Mouse (Mus musculus): ENCODE results near the gene Pom121. TPM values are rescaled to one million over a fixed set of nuclear protein-coding genes. Genes with fewer than 3 reads are reported as not detected.
"Not testable (repeated sequence)": the region's sequence is repeated elsewhere in the genome, so short reads cannot be mapped to it uniquely, and the experiment has no call there.

The Pom121 gene
- polyA plus RNA-seq, 2 experiments = 5.4 to 7.6 TPM

- ATAC-seq (ENCODE audit: insufficient read depth) = no peak
- Histone ChIP-seq H3K4me2 (ENCODE audit: low read depth) (no peak overlapping the region; the same call in 1 of the 2 replicates), H3K36me3 (replicated peaks; ENCODE audit: control insufficient read depth, insufficient read depth, low read depth) (peaks cover 21% of the 10 kb centered on the region), H3K4me1 (replicated peaks; ENCODE audit: control insufficient read depth in 2 of 2, insufficient read depth in 2 of 2, low read length in 1 of 2) (peaks cover 5 to 7% of the 10 kb centered on the region in 2 experiments; a peak in 3 of 4 replicates), H3K4me3 (ENCODE audit: insufficient read depth in 1 of 2, low read depth in 2 of 2, low read length in 2 of 2) (no peak overlapping the region), H3K9me3 (ENCODE audit: control insufficient read depth, low read length) (no peaks in the 10 kb centered on the region), H3K9ac (replicated peaks) (no peak overlapping the region), H3K27ac (no peak overlapping the region), H3K27me3 (ENCODE audit: control insufficient read depth, insufficient read depth, low read length) (no peaks in the 10 kb centered on the region)
- 84% methylated on average over 13 of the region's 13 CpGs for WGBS (ENCODE audit: insufficient replicate concordance)
- DNase-seq (ENCODE audit: low read depth in 3 of 3, low spot score in 3 of 3) = no peak
- no peak for TF ChIP-seq EP300 (IDR thresholded peaks at IDR 0.05; ENCODE audit: low read depth)
- no peak for TF ChIP-seq CTCF (IDR thresholded peaks at IDR 0.05; ENCODE audit: low read depth)
These were observed 23.2 kb downstream of the Pom121 start for GRCm38 (mm10) chr5:135371195-135371594.

- Histone ChIP-seq H3K4me2 (ENCODE audit: low read depth) (peak within 1 kb of the TSS; percentile 92), H3K27ac (peak within 1 kb of the TSS; percentile 83), H3K36me3 (replicated peaks; ENCODE audit: control insufficient read depth, insufficient read depth, low read depth) (peaks cover 12% of the 10 kb centered on the region), H3K9me3 (ENCODE audit: control insufficient read depth, low read length) (no peaks in the 10 kb centered on the region), H3K4me3 (ENCODE audit: insufficient read depth in 1 of 2, low read depth in 2 of 2, low read length in 2 of 2) (peak within 1 kb of the TSS; percentile 77 to 94), H3K9ac (replicated peaks) (peak within 1 kb of the TSS; percentile 84), H3K27me3 (ENCODE audit: control insufficient read depth, insufficient read depth, low read length) (no peaks in the 10 kb centered on the region), H3K4me1 (replicated peaks; ENCODE audit: control insufficient read depth in 2 of 2, insufficient read depth in 2 of 2, low read length in 1 of 2) (peaks cover 5 to 7% of the 10 kb centered on the region in 2 experiments; a peak in 3 of 4 replicates)
- peak; percentile 82 for ATAC-seq (ENCODE audit: insufficient read depth)
- WGBS (ENCODE audit: insufficient replicate concordance) = under 1% methylated on average over 64 of the region's 64 CpGs
- TF ChIP-seq EP300 (IDR thresholded peaks at IDR 0.05; ENCODE audit: low read depth) = no peak
- 0 out of 2 replicates have a peak, but pooled peaks have one; percentile 1 for TF ChIP-seq CTCF (IDR thresholded peaks at IDR 0.05; ENCODE audit: low read depth)
- DNase-seq (ENCODE audit: low read depth in 3 of 3, low spot score in 3 of 3) = peak; percentile 92 to 93 (median 93)
These were observed 24.3 kb downstream of the Pom121 start, which contains the start of gene Nsun5 for GRCm38 (mm10) chr5:135369787-135370654. Gene Nsun5 (plus strand): TSS chr5:135369953.

- 52% methylated on average over 9 of the region's 9 CpGs for WGBS (ENCODE audit: insufficient replicate concordance)
- H3K4me1 ChIP-seq (replicated peaks; ENCODE audit: control insufficient read depth in 2 of 2, insufficient read depth in 2 of 2, low read length in 1 of 2) = not testable (repeated sequence)
- H3K27ac ChIP-seq = peak overlapping the region; percentile 83
These were observed 25.1 kb downstream of the Pom121 start for GRCm38 (mm10) chr5:135369196-135369595.

GRCm38 (mm10) chr5:135368312-135368711, 26.0 kb downstream of the Pom121 start:
- H3K9me3 ChIP-seq (ENCODE audit: control insufficient read depth, low read length) = no peaks in the 10 kb centered on the region
- H3K4me1 ChIP-seq (replicated peaks; ENCODE audit: control insufficient read depth in 2 of 2, insufficient read depth in 2 of 2, low read length in 1 of 2) = peaks cover 5 to 7% of the 10 kb centered on the region in 2 experiments; a peak in 3 of 4 replicates
- no peak overlapping the region for H3K4me3 ChIP-seq (ENCODE audit: insufficient read depth in 1 of 2, low read depth in 2 of 2, low read length in 2 of 2)
- no peaks in the 10 kb centered on the region for H3K36me3 ChIP-seq (replicated peaks; ENCODE audit: control insufficient read depth, insufficient read depth, low read depth)
- no peaks in the 10 kb centered on the region for H3K27me3 ChIP-seq (ENCODE audit: control insufficient read depth, insufficient read depth, low read length)
- no peak for ATAC-seq (ENCODE audit: insufficient read depth)
- DNase-seq (ENCODE audit: low read depth in 3 of 3, low spot score in 3 of 3) = no peak
- no peak overlapping the region for H3K27ac ChIP-seq
- no peak overlapping the region for H3K9ac ChIP-seq (replicated peaks)
- H3K4me2 ChIP-seq (ENCODE audit: low read depth) = no peak overlapping the region; the same call in 1 of the 2 replicates
- no peak for TF ChIP-seq CTCF (IDR thresholded peaks at IDR 0.05; ENCODE audit: low read depth)
- TF ChIP-seq EP300 (IDR thresholded peaks at IDR 0.05; ENCODE audit: low read depth) = no peak
- whole genome bisulfite sequencing (ENCODE audit: insufficient replicate concordance) = 86% methylated on average over 6 of the region's 6 CpGs

More at GRCm38 (mm10) chr5:135369196-135369595, 25.1 kb downstream of the Pom121 start:
- H3K9me3 ChIP-seq (ENCODE audit: control insufficient read depth, low read length); H3K27me3 ChIP-seq (ENCODE audit: control insufficient read depth, insufficient read depth, low read length); H3K36me3 ChIP-seq (replicated peaks; ENCODE audit: control insufficient read depth, insufficient read depth, low read depth); ATAC-seq (ENCODE audit: insufficient read depth); DNase-seq (ENCODE audit: low read depth in 3 of 3, low spot score in 3 of 3): not testable (repeated sequence)
- H3K9ac ChIP-seq (replicated peaks) = peak overlapping the region; percentile 84
- peak overlapping the region; percentile 77 to 94 for H3K4me3 ChIP-seq (ENCODE audit: insufficient read depth in 1 of 2, low read depth in 2 of 2, low read length in 2 of 2)
- peak overlapping the region; percentile 92 for H3K4me2 ChIP-seq (ENCODE audit: low read depth)

- H3K27ac ChIP-seq = no peak overlapping the region
- no peaks in the 10 kb centered on the region for H3K27me3 ChIP-seq (ENCODE audit: control insufficient read depth, insufficient read depth, low read length)
- 48% methylated on average over 6 of the region's 6 CpGs for WGBS (ENCODE audit: insufficient replicate concordance)
- no peak for DNase-seq (ENCODE audit: low read depth in 3 of 3, low spot score in 3 of 3)
- H3K4me3 ChIP-seq (ENCODE audit: insufficient read depth in 1 of 2, low read depth in 2 of 2, low read length in 2 of 2) = no peak overlapping the region
- no peak for ATAC-seq (ENCODE audit: insufficient read depth)
- no peak overlapping the region for H3K4me2 ChIP-seq (ENCODE audit: low read depth)
- H3K9ac ChIP-seq (replicated peaks) = no peak overlapping the region
- H3K4me1 ChIP-seq (replicated peaks; ENCODE audit: control insufficient read depth in 2 of 2, insufficient read depth in 2 of 2, low read length in 1 of 2) = peaks cover 5 to 7% of the 10 kb centered on the region in 2 experiments; a peak in 3 of 4 replicates
- peak; percentile 47 for TF ChIP-seq CTCF (IDR thresholded peaks at IDR 0.05; ENCODE audit: low read depth)
- TF ChIP-seq EP300 (IDR thresholded peaks at IDR 0.05; ENCODE audit: low read depth) = no peak
- no peaks in the 10 kb centered on the region for H3K36me3 ChIP-seq (replicated peaks; ENCODE audit: control insufficient read depth, insufficient read depth, low read depth)
- no peaks in the 10 kb centered on the region for H3K9me3 ChIP-seq (ENCODE audit: control insufficient read depth, low read length)
These were observed 26.5 kb downstream of the Pom121 start for GRCm38 (mm10) chr5:135367841-135368240.
